Mouse (Mus musculus) testis, postnatal 10 days (tissue): ENCODE measurements around the gene Mycl.

ENCODE experiments used
- DNase-seq: peaks from one replicate; pipeline ENCODE4 v3.0.0; 2021; ENCODE audit warnings: low spot score

The Mycl gene

GRCm38 (mm10) chr4:123016451-123016957 lies 21.1 kb downstream of the Mycl start, which contains the start of gene Trit1:
Gene Trit1, plus strand, starts transcription at chr4:123016597.
- peak; percentile 96 for DNase-seq

GRCm38 (mm10) chr4:123021591-123021990 lies 26.1 kb downstream of the Mycl start:
- DNase-seq: no peak

- no peak for DNase-seq
These were observed 27.4 kb downstream of the Mycl start for GRCm38 (mm10) chr4:123022896-123023295.

GRCm38 (mm10) chr4:123025418-123025817 lies 30.0 kb downstream of the Mycl start:
- no peak for DNase-seq

DNA sequence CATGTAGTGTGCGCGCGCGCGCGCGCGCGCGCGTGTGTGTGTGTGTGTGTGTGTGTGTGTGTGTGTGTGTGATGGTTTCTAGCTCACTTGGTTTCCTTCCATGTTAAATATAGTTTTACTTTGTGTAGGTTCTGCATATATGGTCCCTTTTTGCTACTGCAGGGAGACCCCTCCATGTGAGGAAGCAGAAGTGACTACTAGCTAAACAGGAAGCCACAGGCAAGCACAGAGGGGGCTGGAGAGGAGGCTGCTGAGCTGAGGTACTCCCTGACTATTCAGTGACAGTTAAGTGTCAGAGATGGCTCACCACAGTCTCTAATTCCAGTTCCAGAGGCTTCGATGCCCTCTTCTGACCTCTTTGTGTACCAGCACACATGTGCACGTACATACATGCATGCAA lies 30.7 kb downstream of the Mycl start:
- DNase-seq: no peak

GRCm38 (mm10) chr4:123026597-123026996 lies 31.1 kb downstream of the Mycl start:
- no peak for DNase-seq

DNA sequence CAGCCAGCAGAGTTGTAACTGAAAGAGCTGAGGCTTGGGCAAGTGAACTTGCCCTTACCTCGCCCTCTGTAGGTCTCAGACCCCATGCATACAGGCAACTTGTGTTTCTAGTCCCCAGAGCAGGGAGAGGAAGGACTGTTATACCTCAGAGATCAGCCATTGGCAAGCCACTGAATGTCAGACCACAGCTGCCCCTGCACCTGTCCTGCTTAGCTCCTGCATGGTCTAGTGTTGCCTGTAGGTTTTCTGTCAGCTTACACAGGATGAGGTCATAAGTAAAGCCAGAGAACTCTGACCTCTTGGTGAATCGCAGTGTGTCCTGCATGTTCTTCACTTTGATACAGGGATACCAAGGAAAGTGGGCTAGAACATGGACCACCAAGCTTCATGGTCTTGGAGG lies 39.4 kb downstream of the Mycl start:
- DNase-seq: no peak

DNA sequence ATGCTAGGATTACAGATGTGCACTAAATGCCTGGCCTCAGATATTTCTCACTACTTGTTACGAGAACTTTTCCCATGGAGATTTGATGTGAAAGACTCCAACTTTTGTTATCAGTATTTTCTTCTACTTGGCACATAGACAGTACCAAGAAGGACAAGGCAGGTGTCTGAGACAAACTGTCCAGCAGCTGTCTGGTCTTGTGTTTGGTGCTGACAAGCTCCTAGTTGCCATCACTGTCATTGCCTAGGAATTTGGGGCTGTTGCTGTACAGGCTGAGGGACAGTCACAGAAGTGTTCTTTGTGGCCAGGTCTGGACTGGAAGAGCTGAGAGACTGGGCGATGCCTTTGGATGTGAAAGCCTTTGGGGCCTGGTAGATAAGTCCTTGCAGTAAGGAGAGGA lies 40.2 kb downstream of the Mycl start:
- no peak for DNase-seq

DNA sequence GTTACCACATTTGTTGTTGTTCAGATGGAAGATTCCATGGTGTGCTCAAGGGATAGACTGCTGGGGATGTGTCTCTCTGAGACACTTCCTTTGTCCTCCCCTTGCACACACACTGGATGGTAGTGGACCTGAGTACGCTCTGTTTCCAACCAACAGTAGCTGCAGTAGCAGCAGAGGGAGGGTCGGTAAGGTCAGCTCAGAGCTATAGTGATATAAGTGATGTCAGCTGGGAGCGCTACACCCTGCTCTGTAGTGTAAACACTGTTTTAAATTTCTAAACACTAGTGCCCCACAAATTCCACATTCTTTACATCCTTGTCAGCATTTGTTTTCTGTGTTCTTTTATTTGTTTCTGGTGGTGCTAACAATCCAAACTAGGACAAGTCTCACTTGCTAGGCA lies 41.3 kb downstream of the Mycl start:
- no peak for DNase-seq

DNA sequence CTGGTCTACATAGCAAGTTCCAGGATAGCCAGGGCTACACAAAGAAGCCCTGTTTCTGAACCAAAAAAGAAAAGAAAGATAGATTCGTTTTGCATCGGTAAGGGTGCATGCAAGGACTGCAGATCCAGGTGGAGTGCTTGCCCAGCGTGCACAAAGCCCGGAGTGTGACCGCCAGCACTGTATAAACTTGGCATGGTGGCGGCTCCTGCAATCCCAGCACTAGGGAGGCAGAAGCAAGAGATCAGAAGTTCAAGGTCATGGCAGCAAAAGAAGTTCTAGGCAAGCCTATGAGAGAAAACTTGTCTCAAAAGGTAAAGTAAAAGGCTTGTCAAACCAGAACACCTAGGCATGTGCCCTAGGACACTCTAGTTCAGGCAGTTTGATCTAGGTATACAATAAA lies 45.7 kb downstream of the Mycl start:
- no peak for DNase-seq

- DNase-seq: no peak
These were observed 48.4 kb downstream of the Mycl start for GRCm38 (mm10) chr4:123043858-123044257.

GRCm38 (mm10) chr4:123044842-123045241 lies 49.4 kb downstream of the Mycl start:
- DNase-seq: no peak

GRCm38 (mm10) chr4:123046300-123046699 lies 50.8 kb downstream of the Mycl start:
- DNase-seq: no peak

DNA sequence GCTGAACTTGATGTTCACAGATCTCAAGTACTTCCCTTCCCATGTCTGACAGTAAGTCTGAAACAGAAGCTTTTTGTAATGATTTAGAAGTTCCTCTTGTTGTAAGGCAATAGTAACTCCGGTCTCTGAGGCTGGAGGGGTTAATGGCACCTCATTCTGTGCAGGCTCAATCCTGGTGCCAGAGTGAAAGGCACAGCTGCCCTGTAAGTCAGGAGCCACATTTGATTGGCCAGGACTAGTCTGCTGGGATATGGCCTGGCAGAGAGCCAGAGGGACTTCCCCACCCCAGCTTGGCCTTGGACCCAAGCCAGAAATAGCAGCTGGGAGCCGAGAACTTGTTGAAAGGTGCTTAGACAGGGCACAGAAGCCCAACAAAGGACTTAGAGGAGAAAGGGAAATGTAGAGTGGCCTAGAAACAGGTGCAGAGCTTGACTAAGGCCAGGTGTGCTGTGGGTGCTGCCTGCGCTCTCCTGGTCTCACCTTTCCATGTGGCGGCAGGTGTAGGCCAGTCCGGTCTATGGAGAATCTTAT lies 55.3 kb downstream of the Mycl start:
- DNase-seq: peak; percentile 91
